Mouse (Mus musculus) neural tube, embryonic 11.5 days (tissue): ENCODE results near the gene Klhdc3. TPM values are rescaled to one million over a fixed set of nuclear protein-coding genes. Genes with fewer than 3 reads are reported as not detected.
A peak's percentile ranks its signal among the peaks of the same experiment; 100 is the strongest.

Experiments
- ATAC-seq: fragments of 200-750 bp; cut with Nextera tagmentation; 2 replicates; pipeline ENCODE4 v1.8.0; 2017; ENCODE audit warnings: moderate number of reproducible peaks, mild to moderate bottlenecking, moderate TSS enrichment, moderate library complexity; ENCODE audit not compliant: insufficient read depth, low FRiP score, low TSS enrichment
- DNase-seq: peaks from one replicate; pipeline ENCODE4 v3.0.0-alpha.2; 2015; ENCODE audit warnings: low spot score
- H3K27ac ChIP-seq: fragments of 300-500 bp; sonication (generic); 2 replicates; pipeline ENCODE4 v1.5.1; 2014; ENCODE audit warnings: low read depth, mild to moderate bottlenecking, low read length
- H3K27me3 ChIP-seq: fragments of 300-500 bp; sonication (generic); 2 replicates; pipeline ENCODE4 v1.6.1; 2014; ENCODE audit warnings: mild to moderate bottlenecking, low read length, mixed read lengths; ENCODE audit not compliant: control insufficient read depth, insufficient read depth
- H3K36me3 ChIP-seq: fragments of 300-500 bp; sonication (generic); 2 replicates; pipeline ENCODE4 v1.6.1; 2014; ENCODE audit warnings: mild to moderate bottlenecking, low read length, moderate library complexity, mixed read lengths; ENCODE audit not compliant: control insufficient read depth, insufficient read depth
- H3K4me1 ChIP-seq: fragments of 300-500 bp; sonication (generic); 2 replicates; pipeline ENCODE4 v1.6.1; 2014; ENCODE audit warnings: low read length, mixed read lengths; ENCODE audit not compliant: control insufficient read depth, insufficient read depth
- H3K4me2 ChIP-seq: fragments of 300-500 bp; sonication (generic); 2 replicates; pipeline ENCODE4 v1.6.1; 2014; ENCODE audit warnings: low read depth, mild to moderate bottlenecking, moderate library complexity
- H3K4me3 ChIP-seq: fragments of 300-500 bp; sonication (generic); 2 replicates; pipeline ENCODE4 v1.5.1; 2014; ENCODE audit warnings: low read depth, low read length
- H3K9ac ChIP-seq: fragments of 300-500 bp; sonication (generic); 2 replicates; pipeline ENCODE4 v1.6.1; 2014; ENCODE audit warnings: mild to moderate bottlenecking, low read length
- H3K9me3 ChIP-seq: fragments of 300-500 bp; sonication (generic); 2 replicates; pipeline ENCODE4 v1.6.1; 2016; ENCODE audit warnings: low read length; ENCODE audit not compliant: control insufficient read depth
- WGBS: fragments of 180-500 bp; shearing (Covaris S2); extraction: QIAGEN DNeasy Blood & Tissue Kit; methylation state at CpG from one replicate; pipeline ENCODE4 v1.1.7; 2014; 5-methylcytosine and 5-hydroxymethylcytosine counted together
- polyA plus RNA-seq: library from polyadenylated mRNA; unstranded; fragments of >200 nt; fragmentation: Nextera tagmentation; extraction: Ambion mirVana; gene quantifications from 2 replicates; pipeline ENCODE4 v1.2.1, GENCODE M21; 2014

Klhdc3 gene
- polyA plus RNA-seq, 1 experiment from 2014 or later = 130 TPM

DNA sequence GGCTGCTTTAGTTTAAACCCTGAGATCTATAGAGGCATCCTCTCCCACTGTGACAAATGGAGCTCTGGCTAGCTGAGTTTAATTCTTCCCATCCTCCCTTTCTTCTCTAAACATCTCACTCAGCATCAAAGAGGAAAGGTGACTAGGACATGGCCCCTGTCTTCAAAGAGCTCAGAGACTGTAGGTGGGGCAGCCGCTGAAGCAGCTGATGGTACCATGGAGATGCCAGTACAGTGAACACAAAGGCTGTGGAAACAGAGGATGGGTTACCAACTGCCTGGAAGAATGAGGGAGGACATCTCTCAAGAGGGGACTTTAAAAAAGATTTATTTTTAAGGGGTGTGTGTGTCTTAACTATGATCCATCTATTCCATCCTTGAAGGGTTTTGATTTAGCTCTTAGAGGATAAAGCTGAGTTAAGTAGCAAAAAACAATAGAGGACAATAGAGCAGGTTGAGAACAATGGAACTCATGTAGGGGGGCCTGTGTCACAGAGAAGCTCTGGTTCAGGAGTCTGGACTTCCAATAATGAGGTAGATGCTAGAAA is 13.9 kb upstream of the Klhdc3 start:
- 72% methylated on average over 1 of the region's 1 CpGs for WGBS
- no peaks in the 10 kb centered on the region for H3K4me1 ChIP-seq

GRCm38 (mm10) chr17:46691390-46691789 is 10.7 kb upstream of the Klhdc3 start:
- Histone ChIP-seq H3K27me3 (no peaks in the 10 kb centered on the region), H3K4me3 (no peak overlapping the region), H3K9ac (no peak overlapping the region), H3K36me3 (peaks cover 13% of the 10 kb centered on the region), H3K4me2 (no peak overlapping the region), H3K9me3 (no peaks in the 10 kb centered on the region), H3K27ac (no peak overlapping the region), H3K4me1 (no peaks in the 10 kb centered on the region)
- WGBS = 91% methylated on average over 2 of the region's 2 CpGs
- no peak for DNase-seq
- no peak for ATAC-seq

More for the DNA sequence above, 13.9 kb upstream of the Klhdc3 start:
- Histone ChIP-seq H3K27me3 (no peaks in the 10 kb centered on the region), H3K36me3 (no peaks in the 10 kb centered on the region; the same call in 1 of the 2 replicates), H3K27ac (no peak overlapping the region), H3K9ac (no peak overlapping the region), H3K4me3 (no peak overlapping the region), H3K4me2 (no peak overlapping the region), H3K9me3 (no peaks in the 10 kb centered on the region)
- ATAC-seq (no peak), DNase-seq (no peak)

- Histone ChIP-seq H3K9ac (no peak overlapping the region), H3K4me3 (no peak overlapping the region), H3K27ac (no peak overlapping the region), H3K4me1 (no peaks in the 10 kb centered on the region), H3K36me3 (peaks cover 20% of the 10 kb centered on the region), H3K27me3 (no peaks in the 10 kb centered on the region), H3K4me2 (no peak overlapping the region), H3K9me3 (no peaks in the 10 kb centered on the region)
- 94% methylated on average over 12 of the region's 12 CpGs for WGBS
- DNase-seq (no peak), ATAC-seq (no peak)
These were observed 10.0 kb upstream of the Klhdc3 start for GRCm38 (mm10) chr17:46690665-46691064.

DNA sequence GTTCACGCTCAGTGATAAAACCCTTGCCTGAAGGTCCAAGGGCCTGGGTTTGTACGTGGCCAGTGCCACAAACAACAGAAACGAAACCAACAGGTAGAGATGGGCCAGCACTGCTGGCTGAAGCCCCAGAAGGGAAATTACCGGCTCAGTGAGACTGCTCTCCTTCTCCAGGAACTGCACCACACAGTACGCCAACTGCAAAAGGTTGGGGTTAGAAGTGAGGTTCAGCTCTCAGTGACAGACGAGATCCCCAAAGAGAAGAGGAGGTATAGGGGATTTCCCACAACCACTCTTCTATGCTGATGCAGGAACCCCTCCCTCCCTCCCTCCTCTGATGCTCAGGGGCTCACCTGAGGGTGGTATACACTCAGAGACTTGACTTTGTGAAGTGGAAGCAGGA is 5.2 kb upstream of the Klhdc3 start:
- ATAC-seq = no peak
- H3K36me3 ChIP-seq = peaks cover 33% of the 10 kb centered on the region
- 95% methylated on average over 6 of the region's 6 CpGs for WGBS

GRCm38 (mm10) chr17:46682654-46683389 is 2.1 kb upstream of the Klhdc3 start:
- H3K27me3 ChIP-seq = no peaks in the 10 kb centered on the region
- H3K4me2 ChIP-seq = no peak overlapping the region
- H3K36me3 ChIP-seq = peaks cover 31% of the 10 kb centered on the region
- H3K27ac ChIP-seq = no peak overlapping the region
- ATAC-seq = no peak
- H3K4me3 ChIP-seq = no peak overlapping the region
- WGBS = 83% methylated on average over 16 of the region's 16 CpGs
- no peaks in the 10 kb centered on the region for H3K9me3 ChIP-seq
- DNase-seq = no peak
- H3K4me1 ChIP-seq = peaks cover 8% of the 10 kb centered on the region
- no peak overlapping the region for H3K9ac ChIP-seq

More for the DNA sequence above, 5.2 kb upstream of the Klhdc3 start:
- no peak overlapping the region for H3K27ac ChIP-seq
- no peak overlapping the region for H3K4me2 ChIP-seq
- H3K4me1 ChIP-seq = peaks cover 8% of the 10 kb centered on the region
- DNase-seq = no peak
- H3K4me3 ChIP-seq = no peak overlapping the region
- no peaks in the 10 kb centered on the region for H3K9me3 ChIP-seq
- no peak overlapping the region for H3K9ac ChIP-seq
- H3K27me3 ChIP-seq = no peaks in the 10 kb centered on the region

DNA sequence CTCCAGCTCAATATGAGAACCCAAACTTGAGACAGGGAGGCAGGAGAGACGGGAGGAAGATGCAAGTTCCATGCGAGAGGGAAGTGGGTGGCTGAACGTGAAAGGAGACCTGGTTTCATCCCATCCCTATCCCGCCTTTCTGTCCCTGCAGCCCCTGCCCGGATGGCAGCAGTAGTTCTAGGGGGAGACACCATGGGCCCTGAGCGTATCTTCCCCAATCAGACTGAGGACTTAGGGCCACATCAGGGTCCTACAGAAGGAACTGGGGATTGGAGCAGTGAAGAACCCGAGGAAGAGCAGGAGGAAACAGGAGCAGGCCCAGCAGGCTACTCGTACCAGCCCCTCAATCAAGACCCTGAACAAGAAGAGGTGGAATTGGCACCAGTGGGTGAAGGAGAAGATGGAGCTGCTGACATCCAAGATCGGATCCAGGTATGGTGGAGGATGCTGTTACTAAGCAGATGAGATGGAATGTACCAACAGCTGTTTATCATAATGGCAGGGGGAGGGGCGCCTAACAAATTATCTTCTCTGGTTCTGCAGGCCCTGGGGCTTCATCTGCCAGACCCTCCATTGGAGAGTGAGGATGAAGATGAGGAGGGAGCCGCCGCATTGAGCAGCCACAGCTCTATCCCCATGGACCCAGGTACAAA is 878 bp upstream of the Klhdc3 start:
- Histone ChIP-seq H3K4me1 (peaks cover 8% of the 10 kb centered on the region), H3K9ac (peak overlapping the region; percentile 43; the same call in 1 of the 2 replicates), H3K4me2 (peak overlapping the region; percentile 87), H3K36me3 (peaks cover 26% of the 10 kb centered on the region), H3K27ac (no peak overlapping the region), H3K27me3 (no peaks in the 10 kb centered on the region), H3K9me3 (no peaks in the 10 kb centered on the region), H3K4me3 (peak overlapping the region; percentile 58)
- ATAC-seq (no peak), DNase-seq (no peak)
- 30% methylated on average over 12 of the region's 12 CpGs for WGBS

DNA sequence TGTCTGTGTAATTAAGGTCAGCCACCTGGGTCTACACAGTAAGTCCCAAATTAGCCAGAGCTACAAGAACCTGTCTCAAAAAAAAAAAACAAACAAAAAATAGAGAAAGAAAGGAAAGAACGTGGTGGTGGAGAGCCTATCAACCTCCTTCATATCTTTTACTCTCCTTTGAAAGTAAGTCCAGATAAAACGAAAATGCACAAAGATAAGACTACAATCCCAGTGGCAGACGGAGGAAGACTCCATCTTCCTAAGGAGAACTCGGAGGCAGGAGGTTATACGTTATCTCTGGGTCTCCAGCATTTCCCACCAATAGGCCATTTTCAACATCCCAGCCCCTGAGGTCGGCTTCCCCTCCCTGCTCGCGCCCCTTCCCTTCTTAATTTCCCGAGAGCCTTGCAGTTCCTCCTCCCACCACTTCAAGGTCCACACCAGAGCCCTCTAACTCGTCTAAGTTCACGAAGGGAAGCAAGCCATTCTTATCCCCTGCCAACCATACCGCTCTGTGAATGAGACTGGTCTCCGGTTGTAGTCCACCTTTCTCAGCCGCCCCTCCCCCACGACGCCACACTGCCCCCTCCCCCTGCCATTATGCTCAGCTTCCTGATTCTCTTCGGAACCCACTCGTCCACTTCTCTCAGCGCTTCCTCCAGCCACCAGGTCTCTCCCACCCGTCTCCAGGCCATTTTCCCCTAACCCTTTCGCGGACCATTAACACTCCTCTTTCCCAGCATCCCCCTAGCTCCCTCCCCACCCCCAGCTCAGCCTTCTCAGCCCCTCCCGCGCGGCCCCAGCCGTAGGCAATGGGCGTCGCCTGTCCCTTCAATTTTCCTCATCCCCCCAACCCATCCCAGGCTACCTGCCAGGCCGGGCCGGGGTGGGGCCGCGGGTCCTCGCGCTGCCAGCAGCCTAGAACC is 613 bp downstream of the Klhdc3 start:
- no peaks in the 10 kb centered on the region for H3K9me3 ChIP-seq
- no peaks in the 10 kb centered on the region for H3K27me3 ChIP-seq
- ATAC-seq (peak; percentile 4), DNase-seq (peak; percentile 64)
- peak overlapping the region; percentile 73 for H3K27ac ChIP-seq
- H3K4me3 ChIP-seq = peak overlapping the region; percentile 58
- peak overlapping the region; percentile 62 for H3K9ac ChIP-seq
- peaks cover 24% of the 10 kb centered on the region for H3K36me3 ChIP-seq
- H3K4me1 ChIP-seq = peaks cover 8% of the 10 kb centered on the region
- WGBS = 2% methylated on average over 34 of the region's 34 CpGs
- peak overlapping the region; percentile 69 for H3K4me2 ChIP-seq

GRCm38 (mm10) chr17:46678911-46679310 is 1.8 kb downstream of the Klhdc3 start:
- Histone ChIP-seq H3K27me3 (no peaks in the 10 kb centered on the region), H3K27ac (no peak overlapping the region), H3K9me3 (no peaks in the 10 kb centered on the region), H3K9ac (no peak overlapping the region), H3K4me1 (peaks cover 8% of the 10 kb centered on the region), H3K4me3 (no peak overlapping the region), H3K36me3 (peaks cover 18% of the 10 kb centered on the region), H3K4me2 (peak overlapping the region; percentile 69; the same call in 1 of the 2 replicates)
- DNase-seq (no peak), ATAC-seq (no peak)
- WGBS = 74% methylated on average over 9 of the region's 9 CpGs
